Mouse (Mus musculus): Measurements from ENCODE around the gene Cpxm2.

DNA sequence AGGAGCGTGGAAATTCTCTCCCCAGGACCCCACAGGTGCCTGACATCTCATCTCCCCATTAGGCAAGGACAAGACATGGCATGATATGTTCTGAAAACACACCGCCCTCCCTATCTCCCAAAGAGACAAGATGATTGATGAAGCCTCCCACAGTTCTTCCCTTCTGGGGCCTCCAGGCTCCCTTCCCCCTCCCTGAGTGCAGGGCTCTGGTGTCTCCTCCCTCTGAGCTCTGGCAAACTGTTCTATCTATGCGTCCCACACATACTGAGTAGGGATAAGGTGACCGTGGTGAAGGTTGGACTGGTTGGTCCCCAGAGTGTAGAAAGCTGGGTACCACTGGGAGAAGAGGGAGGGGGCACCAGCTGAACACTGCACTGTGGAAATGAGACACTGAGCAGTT, 56.1 kb downstream of the Cpxm2 start:
- no peak for TF ChIP-seq POLR2A (IDR thresholded peaks at IDR 0.05; ENCODE audit: low read depth, low read length)
- no peak for TF ChIP-seq CTCF (IDR thresholded peaks at IDR 0.05; ENCODE audit: borderline replicate concordance, insufficient read depth, low read length)

All from embryonic fibroblast, embryonic 13.5 days (primary cell).